Mouse (Mus musculus) embryonic facial prominence, embryonic 15.5 days (tissue): ENCODE measurements around the gene Lmtk2. TPM values are rescaled to one million over a fixed set of nuclear protein-coding genes. Genes with fewer than 3 reads are reported as not detected.

Source experiments
- ATAC-seq: fragments of 200-750 bp; cut with Nextera tagmentation; 2 replicates; pipeline ENCODE4 v1.8.0; 2017; ENCODE audit warnings: low read depth, moderate TSS enrichment; ENCODE audit not compliant: insufficient number of reproducible peaks, low FRiP score, low TSS enrichment
- H3K27ac ChIP-seq: fragments of 300-500 bp; sonication (generic); replicated peaks from 2 replicates; pipeline ENCODE4 v1.5.1; 2015; ENCODE audit warnings: mild to moderate bottlenecking, inconsistent platforms
- H3K27me3 ChIP-seq: fragments of 300-500 bp; sonication (generic); 2 replicates; pipeline ENCODE4 v1.6.1; 2015; ENCODE audit warnings: inconsistent platforms
- H3K36me3 ChIP-seq: fragments of 300-500 bp; sonication (generic); 2 replicates; pipeline ENCODE4 v1.6.1; 2015; ENCODE audit warnings: mild to moderate bottlenecking, inconsistent platforms
- H3K4me1 ChIP-seq: fragments of 300-500 bp; sonication (generic); 2 replicates; pipeline ENCODE4 v1.6.1; 2015; ENCODE audit warnings: inconsistent platforms
- H3K4me2 ChIP-seq: fragments of 300-500 bp; sonication (generic); replicated peaks from 2 replicates; pipeline ENCODE4 v1.6.1; 2015; ENCODE audit warnings: mild to moderate bottlenecking, inconsistent platforms
- H3K4me3 ChIP-seq: fragments of 300-500 bp; sonication (generic); replicated peaks from 2 replicates; pipeline ENCODE4 v1.5.1; 2015; ENCODE audit warnings: mild to moderate bottlenecking, inconsistent platforms
- H3K9ac ChIP-seq: fragments of 300-500 bp; sonication (generic); 2 replicates; pipeline ENCODE4 v1.6.1; 2015; ENCODE audit warnings: inconsistent platforms
- H3K9me3 ChIP-seq: fragments of 300-500 bp; sonication (generic); replicated peaks from 2 replicates; pipeline ENCODE4 v1.6.1; 2016; ENCODE audit warnings: inconsistent platforms
- WGBS: fragments of 180-500 bp; shearing (Covaris S2); methylation state at CpG from one replicate; pipeline ENCODE4 v1.1.7; 2015; 5-methylcytosine and 5-hydroxymethylcytosine counted together
- polyA plus RNA-seq: library from polyadenylated mRNA; unstranded; fragments of >200 nt; fragmentation: Nextera tagmentation; extraction: Ambion mirVana; gene quantifications from 2 replicates; pipeline ENCODE4 v1.2.1, GENCODE M21; 2015

Lmtk2 gene
- polyA plus RNA-seq, 1 experiment from 2014 or later = 4.5 TPM

DNA sequence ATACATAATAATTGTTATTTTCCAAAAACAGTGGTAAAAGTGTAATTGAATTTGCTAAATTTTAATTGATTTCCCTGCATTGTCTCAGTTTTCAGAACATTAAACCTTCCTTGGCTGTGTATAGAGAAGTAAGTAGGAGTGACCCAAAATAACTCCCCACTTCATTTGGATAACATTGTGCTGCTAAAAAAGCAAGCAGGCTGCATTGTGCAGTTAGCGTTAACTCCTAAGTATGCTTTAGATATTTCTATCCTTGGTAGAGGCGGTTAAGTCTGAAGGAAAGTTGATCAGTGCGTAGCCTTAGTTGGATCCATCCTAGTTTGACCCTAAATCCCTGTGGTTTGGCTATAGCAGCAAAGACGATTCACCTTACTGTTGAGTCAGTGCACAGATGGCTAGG, 49.3 kb downstream of the Lmtk2 start:
- Histone ChIP-seq H3K9me3 (no peaks in the 10 kb centered on the region), H3K4me2 (no peak overlapping the region), H3K27me3 (no peaks in the 10 kb centered on the region), H3K9ac (no peak overlapping the region), H3K4me1 (no peaks in the 10 kb centered on the region), H3K36me3 (peaks cover 37% of the 10 kb centered on the region; the same call in 1 of the 2 replicates), H3K4me3 (no peak overlapping the region), H3K27ac (no peak overlapping the region)
- WGBS = 89% methylated on average over 4 of the region's 4 CpGs
- ATAC-seq = no peak

DNA sequence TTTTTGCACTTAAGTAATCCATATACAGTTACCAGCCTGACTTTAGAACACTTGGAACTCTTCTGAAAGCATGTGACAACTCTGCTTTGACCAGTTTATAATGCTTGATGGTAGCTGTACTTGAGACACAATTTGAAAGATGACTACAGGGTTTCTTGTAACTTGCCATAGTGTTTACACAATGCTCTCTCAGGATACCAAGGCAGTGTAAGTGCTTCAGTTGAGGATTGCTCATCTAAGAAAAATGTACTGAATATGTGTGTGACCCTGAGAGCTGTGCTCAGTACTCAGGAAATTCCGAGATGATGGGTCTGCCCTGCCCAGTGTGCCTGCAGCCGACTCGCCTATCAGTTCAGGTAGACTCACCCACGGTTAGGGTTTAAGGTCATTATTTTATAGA, 51.0 kb downstream of the Lmtk2 start:
- Histone ChIP-seq H3K27me3 (no peaks in the 10 kb centered on the region), H3K4me1 (no peaks in the 10 kb centered on the region), H3K4me3 (no peak overlapping the region), H3K27ac (no peak overlapping the region), H3K36me3 (peaks cover 37% of the 10 kb centered on the region; the same call in 1 of the 2 replicates), H3K4me2 (no peak overlapping the region), H3K9ac (no peak overlapping the region), H3K9me3 (no peaks in the 10 kb centered on the region)
- 87% methylated on average over 4 of the region's 4 CpGs for WGBS
- no peak for ATAC-seq

DNA sequence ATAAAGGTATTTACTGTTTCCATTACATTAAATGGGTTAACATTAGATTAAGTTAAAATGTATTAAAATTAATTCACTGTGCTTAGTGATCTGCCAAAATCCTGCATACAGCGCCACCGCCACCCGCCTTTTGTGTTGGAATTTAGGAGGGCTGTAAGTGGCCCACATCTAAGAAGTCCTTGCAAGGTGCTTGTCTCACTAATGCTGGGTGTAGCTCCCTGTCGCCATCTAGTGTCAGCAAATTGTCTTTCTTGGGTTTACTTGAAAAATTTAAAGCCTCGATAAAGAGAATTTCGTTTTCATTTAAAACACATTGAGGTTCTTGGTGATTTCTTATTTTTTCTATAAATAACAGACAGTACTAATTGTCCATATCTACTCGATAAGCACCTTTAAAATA, 54.3 kb downstream of the Lmtk2 start:
- 22% methylated on average over 7 of the region's 7 CpGs for WGBS
- H3K36me3 ChIP-seq = peaks cover 22% of the 10 kb centered on the region; the same call in 1 of the 2 replicates
- no peaks in the 10 kb centered on the region for H3K27me3 ChIP-seq
- H3K9me3 ChIP-seq = no peaks in the 10 kb centered on the region
- peaks cover 28% of the 10 kb centered on the region for H3K4me1 ChIP-seq
- no peak for ATAC-seq
- no peak overlapping the region for H3K27ac ChIP-seq
- no peak overlapping the region for H3K9ac ChIP-seq
- H3K4me2 ChIP-seq = no peak overlapping the region
- H3K4me3 ChIP-seq = no peak overlapping the region

DNA sequence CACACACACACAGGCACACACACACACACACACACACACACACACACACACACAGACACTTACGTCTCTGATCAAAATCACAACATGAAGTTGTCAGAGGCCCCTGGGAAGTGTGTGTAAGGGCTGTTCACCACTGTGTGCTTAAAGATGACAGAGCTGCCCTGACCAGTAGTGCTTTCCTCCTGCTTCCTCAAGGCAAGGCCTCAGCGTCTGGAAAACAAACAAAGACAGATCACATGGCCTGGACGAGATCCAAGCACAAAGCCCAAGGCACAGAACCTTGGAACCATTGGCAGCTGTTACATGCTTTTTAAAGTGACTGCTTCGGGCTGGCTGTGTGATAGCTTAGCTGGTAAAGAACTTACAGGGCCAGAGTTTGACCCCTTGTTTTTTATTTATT, 58.4 kb downstream of the Lmtk2 start:
- 18% methylated on average over 4 of the region's 4 CpGs for WGBS
- peaks cover 36% of the 10 kb centered on the region for H3K4me1 ChIP-seq
- no peaks in the 10 kb centered on the region for H3K9me3 ChIP-seq
- H3K9ac ChIP-seq = no peak overlapping the region
- no peaks in the 10 kb centered on the region for H3K27me3 ChIP-seq
- H3K36me3 ChIP-seq = peaks cover 4% of the 10 kb centered on the region
- ATAC-seq = peak; percentile 59
- H3K27ac ChIP-seq = peak overlapping the region; percentile 75
- no peak overlapping the region for H3K4me3 ChIP-seq
- H3K4me2 ChIP-seq = no peak overlapping the region

DNA sequence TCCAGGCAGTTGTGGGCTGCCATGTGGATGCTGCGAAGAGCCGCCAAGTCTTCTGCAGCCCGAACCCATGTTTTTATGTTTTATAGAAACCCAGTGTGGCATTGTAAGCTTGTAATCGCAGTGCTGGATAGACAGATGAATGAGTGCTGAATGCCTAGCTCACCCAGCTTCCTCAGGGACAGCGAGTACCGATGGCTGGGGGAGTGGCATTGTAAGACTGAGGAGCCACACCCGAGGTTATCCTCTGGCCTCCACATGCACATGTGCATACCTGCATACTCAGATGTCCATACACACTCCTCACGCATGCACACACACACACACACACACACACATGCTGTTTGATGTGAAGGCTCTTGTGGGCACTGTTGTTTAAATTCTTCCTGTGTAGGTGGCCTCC, 58.9 kb downstream of the Lmtk2 start:
- Histone ChIP-seq H3K27me3 (no peaks in the 10 kb centered on the region), H3K36me3 (peaks cover 4% of the 10 kb centered on the region), H3K4me2 (no peak overlapping the region), H3K4me3 (no peak overlapping the region), H3K4me1 (peaks cover 40% of the 10 kb centered on the region), H3K9ac (no peak overlapping the region), H3K27ac (peak overlapping the region; percentile 75), H3K9me3 (no peaks in the 10 kb centered on the region)
- no peak for ATAC-seq
- WGBS = 65% methylated on average over 8 of the region's 8 CpGs

DNA sequence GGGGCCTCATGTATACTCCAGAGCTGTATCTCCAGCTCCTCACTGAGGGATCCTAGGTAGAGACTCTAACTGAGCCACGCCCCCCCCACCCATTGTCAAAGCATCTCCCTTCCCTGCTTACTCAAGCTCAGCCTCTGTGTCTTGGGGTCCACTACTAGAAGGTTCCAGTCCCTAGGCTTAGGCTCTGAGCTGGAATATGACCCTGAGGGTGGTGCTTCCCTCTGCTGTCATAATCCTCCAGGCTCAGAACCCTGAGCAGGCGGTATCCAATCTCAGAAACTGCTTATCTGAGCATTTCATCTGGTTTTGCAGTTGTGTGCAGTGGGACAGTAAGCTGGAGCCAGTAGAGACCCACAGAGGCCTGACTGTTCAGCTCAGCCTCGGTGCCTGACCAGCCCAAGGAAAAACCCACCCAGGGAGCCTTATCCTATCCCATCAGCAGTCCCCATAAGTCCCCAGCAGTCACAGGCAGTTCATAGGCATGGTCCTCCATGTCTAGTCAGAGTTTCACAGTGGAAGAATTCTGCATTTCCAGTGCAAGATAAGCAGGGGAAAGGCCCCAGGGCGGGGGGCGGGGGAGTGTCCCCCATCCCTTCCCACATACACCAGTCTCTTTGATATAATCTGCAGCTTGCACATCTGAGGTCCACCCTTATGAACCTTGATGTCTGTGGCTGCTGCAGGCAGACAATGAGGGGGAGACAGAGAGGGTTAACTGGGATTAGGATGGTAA, 62.0 kb downstream of the Lmtk2 start:
- 72% methylated on average over 5 of the region's 5 CpGs for WGBS
- Histone ChIP-seq H3K9me3 (no peaks in the 10 kb centered on the region), H3K27me3 (no peaks in the 10 kb centered on the region), H3K9ac (no peak overlapping the region), H3K4me1 (peaks cover 33% of the 10 kb centered on the region), H3K4me3 (no peak overlapping the region), H3K27ac (peak overlapping the region; percentile 39; the same call in 1 of the 2 replicates), H3K4me2 (no peak overlapping the region), H3K36me3 (peaks cover 12% of the 10 kb centered on the region)
- no peak for ATAC-seq

DNA sequence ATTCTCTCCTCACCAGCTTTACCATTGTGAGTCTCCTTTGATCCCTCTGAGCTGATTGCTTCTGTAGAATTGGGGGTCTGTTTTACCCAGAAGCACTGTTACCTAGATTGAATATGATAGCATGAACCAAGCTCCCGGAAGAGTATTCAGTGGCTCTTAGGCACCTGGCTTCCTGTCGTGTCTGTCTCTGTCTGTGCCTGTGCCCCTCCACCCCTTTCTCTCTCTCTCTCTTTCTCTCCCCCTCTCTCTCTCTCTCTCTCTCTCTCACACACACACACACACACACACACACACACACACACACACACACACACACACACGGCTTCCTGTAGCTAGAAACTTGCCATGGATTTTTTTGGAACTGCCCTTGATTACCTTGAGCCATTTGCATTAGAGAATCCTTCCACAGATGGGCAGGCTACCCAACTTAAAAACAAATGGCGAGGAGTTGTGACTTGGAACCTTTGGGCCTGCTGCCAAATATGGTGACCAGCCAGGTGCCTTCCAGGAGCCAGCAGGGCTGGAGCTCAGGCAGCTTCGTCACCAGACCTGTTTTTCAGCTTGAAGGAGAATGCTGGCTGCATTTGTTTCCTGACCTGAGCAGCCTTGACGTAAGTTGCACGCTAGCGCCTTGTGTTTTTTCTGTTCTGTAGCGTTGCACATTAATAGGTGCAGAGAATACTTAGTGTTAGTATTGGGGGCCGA, 62.7 kb downstream of the Lmtk2 start:
- Histone ChIP-seq H3K4me2 (no peak overlapping the region), H3K36me3 (peaks cover 13% of the 10 kb centered on the region), H3K9me3 (no peaks in the 10 kb centered on the region), H3K27me3 (no peaks in the 10 kb centered on the region), H3K4me1 (peaks cover 26% of the 10 kb centered on the region), H3K4me3 (no peak overlapping the region), H3K9ac (no peak overlapping the region), H3K27ac (peak overlapping the region; percentile 39; the same call in 1 of the 2 replicates)
- no peak for ATAC-seq
- WGBS = 52% methylated on average over 10 of the region's 10 CpGs

DNA sequence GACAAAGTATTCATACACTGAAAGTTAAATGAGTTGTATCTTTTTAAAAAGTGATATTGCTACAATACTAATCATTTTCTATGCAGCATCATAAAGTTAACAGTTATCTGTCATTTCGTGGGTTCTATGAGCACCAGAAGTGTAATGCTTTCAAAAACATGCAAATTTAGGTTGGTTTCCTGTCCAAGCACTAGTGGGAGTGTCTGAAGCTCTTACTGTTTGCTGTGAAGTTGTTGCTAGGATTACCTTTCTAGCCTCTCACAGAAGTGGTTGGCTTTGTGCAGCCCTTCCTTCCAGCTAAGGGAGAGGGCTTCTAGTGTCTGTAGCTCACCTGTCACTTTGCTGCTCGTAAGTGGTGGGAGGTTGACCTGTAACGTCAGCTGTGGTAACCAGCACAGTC, 65.5 kb downstream of the Lmtk2 start:
- H3K4me2 ChIP-seq = no peak overlapping the region
- H3K4me1 ChIP-seq = peaks cover 17% of the 10 kb centered on the region
- no peak for ATAC-seq
- H3K9ac ChIP-seq = no peak overlapping the region
- H3K27ac ChIP-seq = no peak overlapping the region
- H3K27me3 ChIP-seq = no peaks in the 10 kb centered on the region
- H3K36me3 ChIP-seq = peaks cover 29% of the 10 kb centered on the region
- WGBS = 66% methylated on average over 3 of the region's 3 CpGs
- no peak overlapping the region for H3K4me3 ChIP-seq
- H3K9me3 ChIP-seq = no peaks in the 10 kb centered on the region

DNA sequence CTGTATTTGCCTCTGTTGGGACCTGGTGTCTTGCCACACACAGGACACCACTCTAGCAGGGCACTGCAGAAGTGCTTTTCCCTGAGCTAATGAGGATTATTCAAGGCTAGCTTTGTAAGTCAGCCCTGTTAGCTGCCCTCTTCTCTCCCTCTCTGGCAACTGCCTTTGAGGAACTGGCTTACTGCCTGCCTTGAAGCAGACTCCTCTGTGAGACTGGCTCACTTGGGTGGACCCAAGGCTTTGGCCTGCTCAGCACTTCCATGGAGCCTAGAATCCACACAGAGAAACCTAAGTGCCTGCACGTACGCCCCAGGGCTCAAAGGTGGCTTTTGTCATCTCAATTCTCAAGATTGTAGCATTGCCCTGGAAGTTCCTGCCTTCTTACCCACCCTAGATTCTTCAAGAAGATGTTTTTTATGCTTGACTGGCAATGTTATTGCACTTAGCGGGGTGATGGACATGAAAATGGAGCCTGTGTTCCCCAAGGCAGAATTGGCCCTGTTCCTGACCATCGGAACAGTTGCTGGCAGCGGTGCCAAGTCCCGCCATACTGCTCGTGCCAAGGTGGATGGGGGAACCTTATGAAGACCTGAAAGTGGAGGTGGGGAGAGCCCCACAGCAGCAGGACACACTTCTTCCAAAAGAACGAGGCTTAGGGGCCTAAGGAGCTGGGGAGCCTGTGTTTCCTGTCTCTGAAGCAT, 69.2 kb downstream of the Lmtk2 start:
- Histone ChIP-seq H3K4me2 (no peak overlapping the region), H3K27me3 (no peaks in the 10 kb centered on the region), H3K4me3 (no peak overlapping the region), H3K36me3 (peaks cover 59% of the 10 kb centered on the region), H3K27ac (0 out of 2 replicates have a peak overlapping the region, but pooled peaks have one; percentile 7), H3K9me3 (no peaks in the 10 kb centered on the region), H3K9ac (no peak overlapping the region), H3K4me1 (0 out of 2 replicates have a peak, but pooled peaks cover 5% of the 10 kb centered on the region)
- WGBS = 77% methylated on average over 8 of the region's 8 CpGs
- ATAC-seq = no peak

DNA sequence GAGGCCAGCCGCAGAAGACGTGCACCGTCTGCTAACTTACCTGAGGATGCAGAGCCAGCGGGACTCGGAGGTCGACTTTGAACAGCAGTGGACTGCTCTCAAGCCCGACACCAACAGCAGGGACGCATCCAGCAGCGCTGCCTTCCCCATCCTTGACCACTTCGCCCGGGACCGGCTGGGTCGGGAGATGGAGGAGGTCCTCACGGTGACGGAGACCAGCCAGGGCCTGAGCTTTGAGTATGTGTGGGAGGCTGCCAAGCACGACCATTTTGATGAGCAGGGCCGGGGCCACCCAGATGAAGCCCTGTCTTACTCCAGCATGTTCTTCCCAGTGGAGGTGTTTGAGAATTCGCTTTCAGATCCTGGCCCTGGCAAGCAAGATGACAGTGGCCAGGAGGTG, 73.4 kb downstream of the Lmtk2 start:
- Histone ChIP-seq H3K4me3 (no peak overlapping the region), H3K27me3 (no peaks in the 10 kb centered on the region), H3K4me2 (no peak overlapping the region), H3K4me1 (peaks cover 5% of the 10 kb centered on the region; the same call in 1 of the 2 replicates), H3K9me3 (no peaks in the 10 kb centered on the region), H3K27ac (no peak overlapping the region), H3K9ac (no peak overlapping the region), H3K36me3 (peaks cover 65% of the 10 kb centered on the region)
- ATAC-seq = no peak
- 94% methylated on average over 18 of the region's 18 CpGs for WGBS

DNA sequence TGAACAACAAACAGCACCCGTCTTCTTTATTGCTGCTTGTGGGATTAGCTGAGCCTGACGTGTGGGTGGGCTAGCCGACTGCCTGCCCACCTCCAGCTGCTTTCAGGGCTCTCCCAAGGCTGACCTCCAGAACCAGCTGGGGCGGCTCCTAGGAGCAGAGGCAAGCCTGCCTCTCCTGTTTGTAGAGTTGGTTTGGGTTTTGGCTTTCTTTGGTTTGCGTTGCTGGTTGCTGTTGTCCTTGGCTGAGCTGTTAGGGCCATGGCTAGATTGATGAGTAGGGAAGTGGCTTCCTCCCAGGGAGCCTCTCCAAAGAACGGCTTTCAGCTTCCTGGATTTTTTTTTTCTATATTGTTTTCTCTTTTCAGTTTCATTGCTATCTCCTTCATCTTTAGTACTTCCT, 78.0 kb downstream of the Lmtk2 start:
- Histone ChIP-seq H3K9me3 (no peaks in the 10 kb centered on the region), H3K4me2 (no peak overlapping the region), H3K27ac (no peak overlapping the region), H3K4me3 (no peak overlapping the region), H3K4me1 (no peaks in the 10 kb centered on the region; the same call in 1 of the 2 replicates), H3K27me3 (no peaks in the 10 kb centered on the region), H3K9ac (no peak overlapping the region), H3K36me3 (peaks cover 45% of the 10 kb centered on the region)
- no peak for ATAC-seq
- WGBS = 71% methylated on average over 6 of the region's 6 CpGs
